Mouse (Mus musculus) limb, embryonic 12.5 days (tissue): ENCODE data around the gene Pnpo. TPM values are rescaled to one million over a fixed set of nuclear protein-coding genes. Genes with fewer than 3 reads are reported as not detected.
A peak's percentile ranks its signal among the peaks of the same experiment; 100 is the strongest.

Experiments used
- ATAC-seq: fragments of 200-750 bp; cut with Nextera tagmentation; 2 replicates; pipeline ENCODE4 v1.8.0; 2017; ENCODE audit warnings: low read depth, moderate TSS enrichment; ENCODE audit not compliant: insufficient number of reproducible peaks, insufficient read depth, low FRiP score, low TSS enrichment
- H3K27ac ChIP-seq: fragments of 300-500 bp; sonication (generic); 2 replicates; pipeline ENCODE4 v1.5.1; 2016; ENCODE audit warnings: mild to moderate bottlenecking, moderate library complexity
- H3K27me3 ChIP-seq: fragments of 300-500 bp; sonication (generic); 2 replicates; pipeline ENCODE4 v1.6.1; 2016; ENCODE audit warnings: mild to moderate bottlenecking, moderate library complexity
- H3K36me3 ChIP-seq: fragments of 300-500 bp; sonication (generic); 2 replicates; pipeline ENCODE4 v1.6.1; 2016; ENCODE audit warnings: mild to moderate bottlenecking, moderate library complexity
- H3K4me1 ChIP-seq: fragments of 300-500 bp; sonication (generic); replicated peaks from 2 replicates; pipeline ENCODE4 v1.6.1; 2016
- H3K4me2 ChIP-seq: fragments of 300-500 bp; sonication (generic); 2 replicates; pipeline ENCODE4 v1.6.1; 2016; ENCODE audit warnings: mild to moderate bottlenecking, moderate library complexity
- H3K4me3 ChIP-seq: fragments of 300-500 bp; sonication (generic); replicated peaks from 2 replicates; pipeline ENCODE4 v1.5.1; 2016; ENCODE audit warnings: mild to moderate bottlenecking
- H3K9ac ChIP-seq: fragments of 300-500 bp; sonication (generic); replicated peaks from 2 replicates; pipeline ENCODE4 v1.6.1; 2016; ENCODE audit warnings: mild to moderate bottlenecking, moderate library complexity
- H3K9me3 ChIP-seq: fragments of 300-500 bp; sonication (generic); 2 replicates; pipeline ENCODE4 v1.6.1; 2016; ENCODE audit warnings: mild to moderate bottlenecking, moderate library complexity
- WGBS: fragments of 180-500 bp; shearing (Covaris S2); methylation state at CpG from one replicate; pipeline ENCODE4 v1.1.7; 2016; 5-methylcytosine and 5-hydroxymethylcytosine counted together
- polyA plus RNA-seq: library from polyadenylated mRNA; unstranded; fragments of >200 nt; fragmentation: Nextera tagmentation; extraction: Ambion mirVana; gene quantifications from 2 replicates; pipeline ENCODE4 v1.2.1, GENCODE M21; 2016

The Pnpo gene
- polyA plus RNA-seq, 1 experiment from 2014 or later: 19.7 TPM

DNA sequence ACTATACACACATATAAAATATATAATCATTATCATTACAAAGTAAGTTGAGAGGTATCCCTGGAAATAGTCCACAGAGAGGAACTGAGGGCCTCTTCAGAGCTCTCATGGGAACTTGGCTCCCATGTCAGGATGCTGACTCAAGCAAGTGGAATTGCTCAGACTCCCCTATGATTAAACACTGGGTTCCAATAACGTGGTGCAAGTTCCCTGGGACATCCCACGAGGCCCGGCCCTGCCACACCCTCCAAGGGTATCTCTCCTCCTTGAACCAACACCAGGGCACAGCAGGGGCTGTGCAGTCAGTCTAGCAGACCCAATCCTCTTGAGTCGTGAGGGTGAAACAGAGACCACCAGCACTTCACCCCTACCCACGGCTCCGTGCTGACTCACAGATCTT is 24.8 kb downstream of the Pnpo start:
- Histone ChIP-seq H3K9me3 (no peaks in the 10 kb centered on the region), H3K36me3 (no peaks in the 10 kb centered on the region), H3K27ac (no peak overlapping the region), H3K4me3 (no peak overlapping the region), H3K9ac (no peak overlapping the region), H3K27me3 (peaks cover 8% of the 10 kb centered on the region; the same call in 1 of the 2 replicates), H3K4me1 (peaks cover 13% of the 10 kb centered on the region), H3K4me2 (no peak overlapping the region)
- no peak for ATAC-seq
- 58% methylated on average over 6 of the region's 6 CpGs for WGBS

DNA sequence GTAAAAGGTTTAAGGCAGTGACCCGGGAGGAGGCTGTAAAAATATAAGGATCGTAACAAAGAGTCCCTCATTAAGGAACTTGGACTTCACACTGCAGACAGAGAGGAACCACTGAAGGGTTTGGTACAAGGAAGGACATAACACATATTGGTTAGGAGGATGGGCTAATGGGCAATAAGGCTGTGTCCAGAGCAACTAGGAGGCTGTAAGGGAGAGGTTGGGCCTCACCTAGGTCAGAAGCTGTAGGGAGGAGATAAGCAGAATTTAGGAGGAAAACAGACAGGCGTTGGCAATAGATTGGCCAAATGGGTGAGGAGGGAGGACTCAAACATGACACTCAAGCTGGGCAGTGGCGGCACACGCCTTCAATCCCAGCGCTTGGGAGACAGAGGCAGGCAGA is 26.4 kb downstream of the Pnpo start:
- 82% methylated on average over 6 of the region's 6 CpGs for WGBS
- H3K27me3 ChIP-seq: 0 out of 2 replicates have a peak, but pooled peaks cover 4% of the 10 kb centered on the region
- ATAC-seq: no peak
- H3K9ac ChIP-seq: no peak overlapping the region
- H3K36me3 ChIP-seq: no peaks in the 10 kb centered on the region; the same call in 1 of the 2 replicates
- no peak overlapping the region for H3K4me3 ChIP-seq
- peaks cover 13% of the 10 kb centered on the region for H3K4me1 ChIP-seq
- H3K9me3 ChIP-seq: no peaks in the 10 kb centered on the region
- H3K4me2 ChIP-seq: no peak overlapping the region
- no peak overlapping the region for H3K27ac ChIP-seq

DNA sequence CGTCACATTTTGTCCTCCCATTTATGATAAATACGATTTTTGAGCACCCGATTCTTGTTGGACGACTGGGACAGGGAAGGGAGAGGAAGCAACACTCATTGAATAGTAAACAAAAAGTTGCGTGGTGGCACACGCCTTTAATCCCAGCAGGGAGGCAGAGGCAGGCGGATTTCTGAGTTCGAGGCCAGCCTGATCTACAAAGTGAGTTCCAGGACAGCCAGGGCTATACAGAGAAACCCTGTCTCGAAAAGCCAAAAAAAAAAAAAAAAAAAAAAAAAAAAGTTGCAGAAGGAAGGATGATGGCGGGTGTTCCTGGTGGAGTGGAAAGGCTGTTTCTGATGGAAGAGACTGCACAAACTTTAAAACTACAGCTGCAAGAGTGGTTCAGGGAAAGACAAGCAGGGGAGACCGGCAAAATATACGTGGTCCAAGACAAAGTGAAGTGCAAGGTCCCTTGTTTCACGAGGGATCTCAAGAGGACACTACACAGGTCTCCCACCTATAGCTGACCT is 26.8 kb downstream of the Pnpo start:
- Histone ChIP-seq H3K36me3 (peaks cover 4% of the 10 kb centered on the region; the same call in 1 of the 2 replicates), H3K4me1 (peaks cover 13% of the 10 kb centered on the region), H3K4me3 (peak overlapping the region; percentile 83), H3K27me3 (0 out of 2 replicates have a peak, but pooled peaks cover 4% of the 10 kb centered on the region), H3K4me2 (peak overlapping the region; percentile 92), H3K27ac (no peak overlapping the region), H3K9me3 (no peaks in the 10 kb centered on the region), H3K9ac (no peak overlapping the region)
- ATAC-seq: no peak
- 36% methylated on average over 13 of the region's 13 CpGs for WGBS

DNA sequence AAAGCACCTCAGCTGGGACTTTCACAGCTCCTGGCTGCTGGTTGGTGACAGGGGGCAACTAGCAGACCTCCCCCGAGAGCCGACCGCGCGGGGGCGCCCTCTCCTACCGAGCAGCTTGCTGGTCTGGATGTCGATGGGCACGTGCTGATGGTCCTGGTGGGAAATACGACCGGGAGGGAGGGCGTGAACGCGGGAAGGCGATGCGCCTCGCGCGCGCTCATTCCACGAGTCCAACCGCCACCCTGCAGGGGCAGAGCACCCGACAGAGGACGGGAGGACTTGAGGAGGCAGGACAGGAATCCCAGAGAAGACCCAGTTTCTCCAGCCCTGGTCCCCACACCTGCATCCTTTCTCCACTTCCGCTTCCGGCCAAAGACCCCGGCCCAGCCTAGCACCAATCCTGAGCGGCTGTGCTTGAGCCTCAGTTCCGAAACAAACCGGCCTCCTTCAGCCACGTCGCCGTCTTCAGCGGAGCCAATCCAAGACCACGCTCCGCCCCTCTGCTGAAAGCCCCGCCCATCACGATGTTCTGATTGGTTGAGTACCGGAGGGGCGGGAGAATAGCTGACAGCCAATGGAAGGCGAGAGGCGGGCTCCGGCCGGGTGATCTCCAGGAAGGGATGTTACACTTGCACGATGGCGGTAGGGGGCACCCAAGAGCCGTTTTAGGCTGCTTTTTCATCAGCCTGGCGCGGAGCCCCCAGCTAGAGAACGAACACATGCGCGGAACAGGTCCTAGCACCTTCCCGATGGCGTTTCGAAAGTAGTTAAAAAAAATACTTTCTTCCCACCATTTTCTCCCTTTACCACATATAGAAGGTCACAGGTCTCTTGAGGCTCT is 27.5 kb downstream of the Pnpo start, which contains the start of gene Cdk5rap3:
Gene Cdk5rap3 (minus strand): TSS at position 453 of the 841 bp plus-strand sequence.
- under 1% methylated on average over 54 of the region's 55 CpGs for WGBS
- H3K4me3 ChIP-seq: peak within 1 kb of the TSS; percentile 83
- H3K9me3 ChIP-seq: no peaks in the 10 kb centered on the region
- H3K4me1 ChIP-seq: peaks cover 13% of the 10 kb centered on the region
- H3K36me3 ChIP-seq: peaks cover 11% of the 10 kb centered on the region
- ATAC-seq: peak; percentile 98
- H3K9ac ChIP-seq: peak within 1 kb of the TSS; percentile 78
- H3K27ac ChIP-seq: peak within 1 kb of the TSS; percentile 77
- H3K4me2 ChIP-seq: peak within 1 kb of the TSS; percentile 92
- H3K27me3 ChIP-seq: 0 out of 2 replicates have a peak, but pooled peaks cover 4% of the 10 kb centered on the region

DNA sequence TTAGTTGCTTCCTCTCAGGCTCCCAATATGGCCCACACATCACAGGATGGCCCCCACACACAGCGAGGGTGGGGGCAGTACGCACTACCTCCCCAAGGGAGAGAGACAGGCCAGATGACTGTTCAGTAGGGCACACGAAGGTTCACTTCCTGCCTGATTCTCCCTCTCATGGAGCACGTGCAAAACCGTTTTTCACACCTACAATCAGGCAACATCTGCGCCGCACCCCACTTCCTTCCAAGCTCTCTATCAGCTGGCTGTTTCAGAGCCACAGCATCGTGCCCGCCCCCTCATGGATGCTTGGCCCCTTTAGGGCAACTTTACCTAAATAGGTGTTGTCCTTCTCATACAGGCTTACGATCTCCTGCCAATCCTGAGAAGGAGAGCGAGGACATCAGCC is 31.1 kb downstream of the Pnpo start:
- Histone ChIP-seq H3K4me3 (no peak overlapping the region), H3K27me3 (0 out of 2 replicates have a peak, but pooled peaks cover 5% of the 10 kb centered on the region), H3K9me3 (no peaks in the 10 kb centered on the region), H3K27ac (no peak overlapping the region), H3K4me2 (no peak overlapping the region), H3K36me3 (peaks cover 43% of the 10 kb centered on the region), H3K4me1 (peaks cover 13% of the 10 kb centered on the region), H3K9ac (no peak overlapping the region)
- no peak for ATAC-seq
- WGBS: 81% methylated on average over 11 of the region's 11 CpGs

DNA sequence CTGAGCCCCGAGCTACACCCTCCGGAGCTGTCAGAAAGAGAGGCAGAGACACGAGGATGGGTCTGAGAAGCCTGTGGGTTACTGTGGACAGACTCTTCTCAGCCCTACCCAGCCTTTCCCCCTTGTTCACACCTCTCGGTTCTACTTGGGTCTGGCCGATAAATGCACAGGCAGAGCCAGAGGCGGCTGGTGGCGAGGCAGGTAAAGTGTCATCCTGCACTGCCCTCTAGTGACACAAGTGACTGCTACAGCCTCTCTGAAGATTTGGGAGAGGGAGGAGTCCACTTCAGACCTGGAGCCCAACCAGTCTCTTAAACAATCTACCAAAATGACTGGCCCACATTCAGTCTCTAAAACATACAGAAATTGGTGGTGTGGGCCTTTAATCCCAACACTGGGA is 33.8 kb downstream of the Pnpo start:
- no peaks in the 10 kb centered on the region for H3K9me3 ChIP-seq
- 0 out of 2 replicates have a peak, but pooled peaks have one; percentile 39 for ATAC-seq
- peaks cover 3% of the 10 kb centered on the region for H3K4me1 ChIP-seq
- H3K36me3 ChIP-seq: peaks cover 57% of the 10 kb centered on the region
- no peak overlapping the region for H3K27ac ChIP-seq
- H3K4me2 ChIP-seq: no peak overlapping the region
- 0 out of 2 replicates have a peak, but pooled peaks cover 5% of the 10 kb centered on the region for H3K27me3 ChIP-seq
- WGBS: 28% methylated on average over 7 of the region's 7 CpGs
- no peak overlapping the region for H3K9ac ChIP-seq
- H3K4me3 ChIP-seq: no peak overlapping the region

DNA sequence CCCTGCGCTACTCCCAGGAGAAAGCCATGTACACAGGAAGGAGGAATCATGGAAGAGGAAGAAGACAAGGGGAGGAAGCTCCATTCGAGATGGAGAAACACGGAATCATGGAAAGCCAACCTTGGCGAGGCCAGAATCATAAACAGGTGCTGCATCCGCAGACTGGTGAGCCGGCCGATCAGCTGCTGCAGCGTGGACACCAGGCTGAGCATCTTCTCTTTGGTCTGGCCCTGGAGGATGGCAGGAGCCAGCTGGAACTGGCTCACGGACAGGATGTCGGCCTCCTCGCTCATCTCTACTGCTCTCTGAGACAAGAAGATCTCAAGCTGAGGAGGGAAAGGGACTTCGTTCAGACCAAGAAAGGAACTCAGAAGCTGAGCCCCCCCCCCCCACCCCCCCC is 35.2 kb downstream of the Pnpo start:
- Histone ChIP-seq H3K4me3 (no peak overlapping the region), H3K27me3 (0 out of 2 replicates have a peak, but pooled peaks cover 5% of the 10 kb centered on the region), H3K36me3 (peaks cover 57% of the 10 kb centered on the region), H3K27ac (no peak overlapping the region), H3K4me1 (peaks cover under 1% of the 10 kb centered on the region), H3K9ac (no peak overlapping the region), H3K9me3 (no peaks in the 10 kb centered on the region), H3K4me2 (no peak overlapping the region)
- WGBS: 89% methylated on average over 12 of the region's 12 CpGs
- ATAC-seq: no peak

DNA sequence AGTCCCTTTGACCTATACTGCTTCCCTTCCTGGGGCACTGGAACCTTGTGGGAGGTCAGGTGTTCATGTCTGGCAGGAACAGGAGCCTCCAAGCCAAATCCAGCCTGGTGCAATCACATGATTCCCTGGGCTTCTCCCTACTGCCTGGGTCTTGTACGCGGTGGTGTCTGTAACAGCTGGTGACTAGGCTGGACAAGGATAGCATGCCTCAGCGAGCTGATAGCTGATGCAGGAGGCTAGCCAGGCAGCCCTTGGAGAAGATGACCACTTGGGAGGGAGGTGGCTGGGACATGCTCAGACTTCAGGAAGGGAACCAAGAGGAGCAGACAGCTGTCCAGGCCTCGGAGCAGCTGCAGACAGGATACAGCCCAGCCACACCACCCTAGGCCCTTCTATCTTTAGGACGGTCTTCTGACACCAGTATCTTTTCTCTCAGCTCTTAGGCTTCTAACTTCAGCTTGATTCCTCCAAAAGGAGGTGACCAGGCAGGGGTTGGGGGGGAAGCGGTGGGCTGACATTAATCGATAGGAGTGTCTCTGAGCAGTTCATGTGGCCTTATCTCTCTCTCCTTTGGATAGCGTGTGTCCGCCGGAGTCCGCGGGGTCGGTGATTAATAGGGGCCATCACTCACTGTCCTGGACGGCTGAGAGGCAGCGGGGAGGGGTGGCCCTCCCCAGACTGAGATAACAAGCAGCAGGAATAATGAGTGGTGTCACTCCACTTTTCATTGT is 37.2 kb downstream of the Pnpo start:
- Histone ChIP-seq H3K36me3 (peaks cover 49% of the 10 kb centered on the region), H3K4me2 (no peak overlapping the region), H3K27me3 (peaks cover 11% of the 10 kb centered on the region; the same call in 1 of the 2 replicates), H3K9ac (no peak overlapping the region), H3K4me1 (peaks cover 19% of the 10 kb centered on the region), H3K4me3 (no peak overlapping the region), H3K27ac (no peak overlapping the region), H3K9me3 (no peaks in the 10 kb centered on the region)
- no peak for ATAC-seq
- 46% methylated on average over 15 of the region's 15 CpGs for WGBS

DNA sequence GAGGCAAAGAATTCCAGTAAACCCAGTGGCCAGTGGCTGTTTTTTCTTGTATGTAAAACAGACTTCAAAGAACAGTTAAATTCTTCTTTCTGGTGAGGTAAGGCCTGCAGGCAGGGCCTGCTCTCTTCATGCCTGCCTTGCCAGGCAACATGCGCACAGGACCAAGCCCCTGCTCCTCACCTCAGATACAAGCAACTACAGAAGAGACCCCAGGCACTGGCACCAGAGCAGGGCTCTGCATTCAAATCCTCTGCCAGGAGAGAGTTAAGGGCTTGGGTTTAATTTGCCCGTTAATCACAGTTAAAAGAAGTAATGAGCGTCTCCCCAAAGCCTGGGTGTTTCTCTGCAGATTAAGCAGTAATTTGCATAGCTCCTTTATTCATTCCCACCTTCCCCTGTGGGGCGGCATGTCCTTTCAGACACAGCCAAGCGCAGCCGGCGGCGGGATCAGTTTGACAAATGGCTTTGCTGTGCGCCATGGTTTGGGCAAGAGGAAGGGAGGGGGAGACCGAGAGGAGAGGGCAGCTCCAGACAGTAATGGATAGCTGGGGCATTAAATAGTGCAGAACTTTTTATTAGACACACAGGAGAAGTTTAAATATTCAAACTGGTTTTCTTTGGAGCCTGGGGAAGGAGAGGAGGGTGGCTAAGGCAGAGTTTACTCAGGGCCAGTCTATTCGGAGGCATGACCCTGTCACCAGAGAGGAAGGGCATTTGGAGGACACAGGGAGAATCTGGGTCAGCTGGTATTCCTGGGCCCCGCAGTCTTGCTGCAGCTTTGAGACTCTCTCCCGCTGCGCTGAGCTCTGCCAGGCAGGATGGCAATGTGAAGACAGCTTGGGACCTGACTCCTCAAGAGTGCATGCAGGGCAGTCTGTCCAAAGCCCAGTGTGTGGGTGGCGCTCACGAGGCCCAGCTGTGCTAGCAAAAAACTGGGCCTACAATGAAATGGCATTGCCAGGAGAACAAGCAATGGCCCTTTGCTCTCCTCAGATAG is 40.8 kb downstream of the Pnpo start:
- no peak overlapping the region for H3K4me2 ChIP-seq
- WGBS: 16% methylated on average over 16 of the region's 16 CpGs
- H3K9ac ChIP-seq: no peak overlapping the region
- no peak overlapping the region for H3K4me3 ChIP-seq
- H3K27ac ChIP-seq: no peak overlapping the region
- peaks cover 6% of the 10 kb centered on the region; the same call in 1 of the 2 replicates for H3K27me3 ChIP-seq
- H3K36me3 ChIP-seq: peaks cover 17% of the 10 kb centered on the region
- ATAC-seq: no peak
- no peaks in the 10 kb centered on the region for H3K9me3 ChIP-seq
- peaks cover 29% of the 10 kb centered on the region for H3K4me1 ChIP-seq

DNA sequence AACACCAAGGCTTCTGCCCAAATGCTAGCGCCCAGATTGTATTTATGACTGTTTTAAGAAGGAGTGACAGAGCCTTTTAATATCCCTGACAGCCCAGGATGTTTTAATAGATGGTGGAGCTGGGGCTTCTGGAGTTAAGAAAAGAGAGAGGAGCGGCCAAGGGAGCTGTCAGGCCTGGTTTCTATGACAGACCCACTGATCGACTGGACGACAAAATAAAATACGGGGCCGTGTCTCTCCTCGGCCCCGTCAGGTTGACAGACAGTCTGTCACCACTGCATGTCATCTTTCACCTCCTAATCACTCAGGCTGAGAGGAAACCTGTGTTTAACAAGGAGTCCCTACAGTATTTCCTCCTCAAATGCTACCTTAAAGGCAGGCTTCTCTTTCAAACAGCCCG is 42.5 kb downstream of the Pnpo start:
- Histone ChIP-seq H3K9ac (no peak overlapping the region), H3K27ac (no peak overlapping the region), H3K4me2 (no peak overlapping the region), H3K27me3 (peaks cover 6% of the 10 kb centered on the region; the same call in 1 of the 2 replicates), H3K4me1 (peaks cover 29% of the 10 kb centered on the region), H3K36me3 (peaks cover under 1% of the 10 kb centered on the region; the same call in 1 of the 2 replicates), H3K9me3 (no peaks in the 10 kb centered on the region), H3K4me3 (no peak overlapping the region)
- WGBS: 42% methylated on average over 9 of the region's 9 CpGs
- ATAC-seq: no peak
